Mouse (Mus musculus): ENCODE results near the gene Map3k1.

Map3k1 gene

DNA sequence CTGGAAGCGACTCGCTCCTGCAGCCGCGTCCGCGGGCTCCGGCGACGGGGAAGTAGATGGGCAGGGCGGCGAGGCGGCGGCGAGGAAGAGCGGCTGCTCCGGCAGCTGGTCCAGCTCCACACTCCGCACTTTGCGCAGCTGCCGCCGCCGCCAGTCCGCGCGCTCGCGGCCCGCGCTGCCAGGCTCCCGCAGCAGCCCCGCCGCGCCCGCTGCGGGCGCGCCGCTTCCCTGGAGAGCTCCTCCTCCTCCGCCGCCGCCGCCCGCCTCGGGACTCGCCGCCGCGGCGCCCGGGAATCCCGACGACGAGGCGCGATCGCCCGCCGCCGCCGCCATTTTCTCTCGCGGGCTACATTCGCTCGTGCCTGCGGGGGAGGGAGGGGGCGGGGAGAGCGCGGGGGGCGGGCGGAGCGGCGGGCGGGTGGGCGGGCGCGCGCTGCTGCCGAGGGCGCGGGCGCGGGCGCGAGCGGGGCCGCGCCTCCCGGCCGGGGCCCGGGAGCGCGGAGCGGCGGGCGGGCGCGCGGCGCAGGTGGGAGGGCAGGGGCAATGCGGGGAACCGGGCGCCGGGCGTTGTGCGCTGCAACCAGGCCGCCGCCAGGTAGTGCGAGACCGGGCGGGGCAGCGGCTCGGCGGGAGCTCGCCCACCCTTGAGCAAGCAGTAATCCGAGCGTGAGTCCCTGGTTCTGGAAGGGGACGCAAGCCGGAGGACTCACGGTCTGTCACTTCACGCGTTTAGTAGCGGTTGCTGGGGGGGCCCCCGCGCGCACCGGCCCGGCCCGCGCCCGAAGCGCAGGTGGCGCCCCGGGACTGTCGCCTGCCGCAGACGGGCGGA is at the start of gene Map3k1:
Map3k1 (minus strand) TSS at position 357 of the 829 bp plus-strand sequence.
- DNase-seq (ENCODE audit: low spot score in 2 of 2) = peak; percentile 55 to 60

DNA sequence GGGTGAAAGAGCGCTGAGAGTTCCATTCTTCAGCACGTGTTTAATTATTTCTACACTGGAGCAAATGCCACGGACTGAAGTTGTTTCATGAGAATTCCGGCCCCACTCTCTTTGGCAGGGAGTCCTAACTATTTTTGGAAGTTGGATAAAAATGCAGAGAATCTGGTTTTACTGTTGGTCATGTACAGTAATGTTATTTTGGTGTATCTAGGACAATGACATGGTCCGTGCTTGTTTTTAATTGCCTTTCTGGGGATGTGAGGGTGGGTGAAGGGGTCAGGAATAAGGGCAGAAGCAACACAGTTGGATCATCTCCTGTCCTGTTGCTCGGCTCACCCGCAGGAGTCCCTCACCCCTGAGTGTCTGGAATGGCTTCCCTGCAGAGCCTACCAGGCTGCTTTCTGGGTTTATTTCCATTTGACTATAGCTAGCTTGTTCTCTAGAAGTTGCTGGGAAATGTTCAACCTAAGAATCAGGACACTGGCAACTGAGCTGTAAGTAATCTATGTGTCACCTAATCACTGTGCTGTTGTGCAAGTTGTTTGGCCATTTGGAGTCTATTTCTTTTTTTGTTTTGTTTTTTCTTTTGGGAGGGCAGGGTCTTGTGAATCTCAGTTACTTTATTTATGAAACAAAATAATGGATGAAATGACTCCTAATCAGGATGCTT is 48.1 kb upstream of the Map3k1 start:
- DNase-seq (ENCODE audit: low spot score in 2 of 2) = no peak

DNA sequence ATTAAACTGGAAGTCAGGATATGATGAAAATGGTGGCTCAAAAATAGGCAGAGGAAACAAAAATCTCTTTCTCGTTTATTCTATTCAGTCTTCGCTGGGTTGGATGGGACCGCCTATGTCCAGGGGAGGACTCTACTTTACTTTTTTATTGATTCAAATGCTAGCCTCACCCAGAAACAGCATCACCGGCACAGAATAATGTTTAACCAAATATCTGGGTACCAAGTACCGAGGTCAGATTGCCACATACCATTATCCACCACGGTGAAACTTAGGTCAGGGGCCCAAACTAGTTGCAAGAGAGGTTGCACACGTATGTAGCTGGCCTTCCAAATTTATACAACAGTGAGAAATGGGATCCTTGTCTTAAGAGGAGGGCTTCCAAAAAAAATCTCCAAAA is 47.4 kb upstream of the Map3k1 start:
- DNase-seq (ENCODE audit: low spot score in 2 of 2) = no peak

DNA sequence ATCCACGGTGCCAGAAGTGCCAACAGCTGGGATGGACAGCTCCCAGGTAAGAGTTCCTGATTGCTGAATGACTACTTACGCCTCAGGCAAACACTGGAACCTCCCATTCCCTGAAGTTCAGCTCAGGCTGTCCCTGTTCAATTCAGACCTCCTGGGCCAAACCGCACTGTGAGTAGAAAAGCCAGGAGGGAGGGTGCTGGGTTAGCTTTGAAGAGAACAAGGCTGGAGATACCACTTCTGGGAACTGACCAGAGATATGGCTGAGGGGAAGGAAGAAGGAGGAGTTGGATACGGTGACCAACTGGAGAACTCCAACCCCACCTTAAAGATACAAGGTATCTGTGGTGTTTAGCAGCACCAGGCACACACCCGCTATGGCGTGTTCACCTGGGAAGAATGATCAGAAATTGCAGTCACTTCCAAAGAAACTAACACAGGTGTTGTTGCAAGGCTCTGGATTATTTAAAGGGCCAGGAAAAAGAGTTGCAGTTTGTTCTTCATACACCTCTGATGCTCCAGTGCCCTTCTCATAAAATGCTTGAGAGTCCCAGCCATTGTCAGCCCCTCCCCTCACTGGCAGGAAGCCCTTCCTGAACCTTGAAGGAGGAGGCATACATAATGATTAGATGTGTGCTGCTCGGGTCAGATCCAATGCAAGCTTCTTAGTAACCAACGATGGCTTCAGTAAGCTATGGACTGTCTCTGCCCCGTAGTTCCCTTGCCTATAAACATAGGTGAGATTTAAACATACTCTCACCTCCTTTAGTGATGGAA is 43.8 kb upstream of the Map3k1 start:
- DNase-seq (ENCODE audit: low spot score in 2 of 2) = no peak

DNA sequence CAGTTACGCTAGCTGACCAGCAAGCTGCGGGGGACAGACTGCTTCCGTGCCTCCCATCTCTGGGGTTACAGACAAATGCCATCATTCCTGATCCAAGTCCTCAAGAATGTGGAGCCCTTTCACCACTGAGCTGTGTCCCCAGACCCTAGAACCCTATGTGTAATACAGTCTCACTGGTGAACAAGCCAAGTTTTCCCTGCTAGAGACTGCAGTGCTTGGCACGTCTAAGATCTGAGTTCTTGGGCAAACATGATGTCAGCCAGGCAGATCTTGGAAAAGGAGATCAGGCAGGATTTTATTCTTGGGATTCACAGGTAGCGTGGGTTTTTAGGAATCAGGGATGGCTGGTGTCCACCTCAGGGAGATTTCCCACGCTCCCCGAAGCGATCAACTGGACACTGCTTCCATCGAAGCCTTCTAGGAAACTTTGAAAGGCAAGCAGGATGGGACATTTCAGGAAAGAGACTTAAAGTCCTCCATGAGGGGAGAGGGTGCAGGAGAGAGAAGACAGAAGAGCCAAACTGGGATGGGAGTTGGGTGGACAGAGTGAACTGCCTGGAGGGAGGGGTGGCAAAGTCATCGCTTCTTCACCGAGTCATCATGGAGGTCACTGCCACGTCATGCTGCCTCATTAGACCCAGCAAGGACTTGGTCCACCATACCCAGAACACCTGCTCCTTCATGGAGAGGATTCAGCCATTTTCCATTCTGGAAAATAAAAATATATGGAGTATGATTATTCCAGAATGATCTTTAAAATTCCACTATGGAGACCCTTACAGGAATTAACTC is 41.4 kb upstream of the Map3k1 start:
- no peak for DNase-seq (ENCODE audit: low spot score in 2 of 2)

DNA sequence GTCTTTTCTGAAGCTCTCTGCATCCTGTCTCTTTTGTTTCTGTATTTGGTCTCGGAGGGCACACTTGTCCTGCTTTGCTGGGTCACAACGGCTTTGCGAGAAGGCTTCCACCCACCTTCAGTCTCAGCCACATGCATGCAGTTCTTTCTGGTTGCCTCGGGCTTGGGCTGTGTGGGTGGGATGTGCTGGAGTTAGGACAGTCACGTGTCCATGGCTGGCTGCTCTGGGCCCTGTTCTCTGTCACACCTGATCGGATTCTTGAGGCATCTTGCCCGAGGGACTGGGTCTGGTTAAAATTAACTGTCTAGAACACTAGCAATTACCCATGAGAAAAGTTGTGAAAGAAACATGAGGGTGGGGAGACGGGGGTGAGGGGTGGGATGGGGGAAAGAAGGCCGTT is 36.7 kb upstream of the Map3k1 start:
- no peak for DNase-seq (ENCODE audit: low spot score in 2 of 2)

DNA sequence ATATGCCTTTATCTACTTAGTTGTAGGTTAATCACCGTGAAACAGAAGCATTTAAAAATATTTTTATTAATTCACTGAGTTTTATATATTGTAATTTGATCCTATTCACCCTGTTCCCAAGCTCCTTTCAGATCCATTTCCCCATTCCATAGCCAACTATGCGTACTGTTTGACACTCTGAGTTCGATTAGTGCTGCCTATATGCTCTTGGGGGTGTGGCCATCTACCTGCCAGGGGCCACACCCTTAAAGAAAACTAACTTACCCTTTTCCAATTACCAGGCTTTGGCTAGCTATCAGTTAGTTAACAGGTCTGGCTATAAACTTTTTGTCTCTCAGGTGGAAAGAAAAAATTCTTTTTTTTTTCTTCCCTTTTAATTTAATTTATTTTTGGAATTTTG is 35.5 kb upstream of the Map3k1 start:
- DNase-seq (ENCODE audit: low spot score in 2 of 2) = no peak

DNA sequence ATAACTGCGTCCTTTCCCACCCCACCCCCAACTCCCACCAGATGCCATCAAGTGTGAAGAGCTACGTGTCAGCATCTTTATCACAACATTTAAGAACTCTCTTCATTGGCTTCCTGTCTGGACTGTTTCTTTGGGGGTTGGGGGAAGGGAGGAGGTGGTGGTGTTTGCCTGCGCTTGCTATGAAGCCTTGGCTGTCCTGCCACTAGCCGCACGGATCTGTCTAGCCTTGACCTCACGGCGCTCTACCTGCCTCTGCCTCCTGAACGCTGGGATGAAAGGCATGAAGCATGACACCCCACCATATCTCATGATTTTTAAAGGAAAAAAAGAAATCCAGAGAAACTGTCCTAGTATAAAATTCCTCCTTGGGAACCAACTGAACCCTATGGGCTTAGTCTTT is 27.0 kb upstream of the Map3k1 start:
- no peak for DNase-seq (ENCODE audit: low spot score in 2 of 2)

DNA sequence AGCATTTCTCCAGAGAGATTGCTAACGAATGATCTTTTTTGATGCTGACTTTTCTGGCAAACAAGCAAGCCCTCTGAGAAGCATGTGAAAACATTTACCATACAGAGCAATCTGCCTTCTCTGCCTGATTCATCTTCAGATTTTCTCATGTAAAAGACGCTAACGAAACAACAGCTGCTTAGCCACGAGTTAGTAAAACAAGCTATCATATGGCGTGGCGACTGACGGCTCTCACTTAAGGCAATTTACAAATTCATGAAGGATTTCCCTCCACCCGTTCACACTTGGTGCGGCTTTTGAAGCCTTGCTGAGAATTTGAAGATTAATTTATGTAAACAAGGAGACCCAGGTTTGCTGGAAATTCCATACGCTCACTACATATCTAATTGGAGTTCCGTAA is 25.8 kb upstream of the Map3k1 start:
- no peak for DNase-seq (ENCODE audit: low spot score in 2 of 2)

DNA sequence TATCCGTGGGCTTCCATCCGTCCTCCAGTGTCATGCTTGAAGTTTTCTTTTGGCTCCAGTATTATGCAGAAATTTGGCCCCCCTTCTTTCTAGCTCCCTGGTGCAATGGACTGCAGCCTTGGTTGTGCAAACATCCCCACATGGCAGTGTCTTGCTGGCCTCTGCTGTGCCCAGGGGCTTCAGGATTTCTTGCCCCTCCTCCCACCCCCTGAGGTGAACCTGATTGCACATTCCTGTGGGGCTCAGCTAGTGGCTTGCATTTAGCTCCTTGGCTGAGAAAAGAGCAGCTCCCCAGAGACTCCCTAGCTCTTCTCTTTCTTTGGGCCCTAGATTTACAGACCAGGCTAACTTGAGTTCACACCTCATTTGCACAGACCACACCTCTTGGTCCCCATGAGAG is 20.7 kb upstream of the Map3k1 start:
- no peak for DNase-seq (ENCODE audit: low spot score in 2 of 2)

DNA sequence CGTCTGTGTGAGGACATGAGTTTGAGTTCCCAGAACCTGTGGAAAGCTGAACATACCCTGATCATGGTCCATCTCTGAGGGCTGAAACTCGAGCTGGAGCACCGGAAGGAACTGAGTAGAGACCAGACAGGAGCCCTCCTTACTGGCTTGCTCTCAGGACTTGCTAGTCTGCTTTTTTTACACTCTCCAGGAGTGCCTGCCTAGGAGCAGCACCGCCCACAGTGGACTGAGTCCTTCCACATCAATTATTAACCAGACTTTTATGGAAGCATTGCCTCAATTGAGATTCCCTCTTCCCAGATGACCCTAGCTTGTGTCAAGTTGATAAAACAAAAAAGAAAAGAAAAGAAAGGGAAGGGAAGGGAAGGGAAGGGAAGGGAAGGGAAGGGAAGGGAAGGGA is 18.7 kb upstream of the Map3k1 start:
- DNase-seq (ENCODE audit: low spot score in 2 of 2) = no peak

DNA sequence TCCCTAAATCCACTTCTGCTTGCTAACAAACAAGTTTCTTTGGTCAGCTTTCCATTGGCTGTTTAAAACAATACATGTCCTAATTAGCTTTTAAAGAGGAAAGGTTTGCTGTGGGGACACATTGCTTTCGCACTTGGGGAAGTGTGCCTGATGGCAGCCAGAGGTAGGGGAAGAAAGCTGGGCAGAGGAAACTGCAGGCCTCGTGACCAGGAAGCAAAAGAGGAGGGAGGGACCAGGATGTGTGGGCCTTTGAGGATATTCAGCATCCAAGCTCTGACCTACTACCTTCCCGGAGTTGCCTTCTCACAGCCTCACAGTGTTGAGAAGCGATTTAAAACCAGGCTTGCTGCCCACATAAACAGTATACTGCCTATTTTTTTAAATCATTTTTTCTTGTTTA is 15.4 kb upstream of the Map3k1 start:
- no peak for DNase-seq (ENCODE audit: low spot score in 2 of 2)

DNA sequence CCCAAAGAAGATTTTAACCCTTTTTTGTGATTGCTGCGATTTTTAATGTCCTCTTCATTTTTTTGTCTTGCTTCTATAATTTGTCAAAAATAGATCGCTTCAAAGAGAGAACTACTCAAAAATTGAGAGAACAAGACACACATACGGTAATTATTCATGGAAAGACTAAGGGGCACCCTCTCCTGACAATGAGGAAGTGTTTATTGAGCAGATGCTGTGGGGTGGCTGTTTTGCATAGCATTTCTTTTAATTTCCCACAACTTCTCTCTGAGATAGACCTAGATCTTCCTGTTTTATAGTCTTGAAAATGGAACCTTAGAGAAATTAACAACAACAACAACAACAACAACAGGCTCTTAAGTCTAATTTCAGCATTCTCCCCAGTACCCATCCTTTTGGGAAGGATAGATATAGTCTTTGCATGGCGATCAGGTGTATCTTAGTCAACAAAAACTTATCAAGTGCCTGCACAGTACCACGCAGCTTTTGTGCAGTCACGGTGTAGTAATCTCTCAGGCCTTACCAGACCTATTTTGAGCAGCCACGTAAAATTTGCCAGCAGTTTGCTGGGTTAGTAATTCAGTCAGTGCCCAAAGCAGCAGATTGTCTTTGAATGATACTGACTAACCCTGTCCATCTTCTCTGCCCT is 13.1 kb upstream of the Map3k1 start:
- DNase-seq (ENCODE audit: low spot score in 2 of 2) = no peak

DNA sequence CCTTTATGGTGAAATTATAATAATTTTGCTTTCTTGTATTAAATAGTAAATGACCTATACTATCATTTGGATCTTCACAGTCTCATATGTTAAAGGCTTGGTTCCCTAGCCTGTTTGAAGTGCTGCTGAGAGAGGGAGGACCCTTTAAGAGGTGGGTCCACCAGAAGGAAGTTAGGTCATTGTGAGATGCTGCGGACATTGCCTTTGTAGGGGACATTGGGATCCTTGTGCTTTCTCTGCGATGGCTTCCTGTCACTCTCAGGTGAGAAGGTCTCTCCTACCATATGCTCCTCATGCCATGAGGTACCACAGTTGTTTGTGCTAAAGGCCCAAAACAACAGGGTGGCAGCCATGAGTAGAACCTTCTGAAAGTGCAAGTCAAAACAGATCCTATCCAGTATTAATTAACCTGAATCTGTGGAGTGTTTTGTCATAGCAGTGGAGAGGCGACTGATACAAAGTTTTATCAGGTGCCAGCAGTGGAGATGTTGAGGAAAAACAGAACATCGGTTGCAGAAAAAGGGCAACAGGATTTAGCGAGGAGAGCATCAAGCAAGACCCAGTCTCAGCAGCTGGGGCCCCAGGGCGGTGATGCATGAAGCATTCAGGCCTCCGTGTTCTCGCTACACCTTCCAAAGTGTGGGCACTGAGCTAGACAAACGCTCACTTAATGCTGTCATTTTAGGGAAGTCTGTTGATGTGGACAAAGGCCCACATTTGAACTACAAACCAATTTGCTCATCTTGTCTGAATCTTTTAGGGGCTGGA is 11.0 kb upstream of the Map3k1 start:
- no peak for DNase-seq (ENCODE audit: low spot score in 2 of 2)

DNA sequence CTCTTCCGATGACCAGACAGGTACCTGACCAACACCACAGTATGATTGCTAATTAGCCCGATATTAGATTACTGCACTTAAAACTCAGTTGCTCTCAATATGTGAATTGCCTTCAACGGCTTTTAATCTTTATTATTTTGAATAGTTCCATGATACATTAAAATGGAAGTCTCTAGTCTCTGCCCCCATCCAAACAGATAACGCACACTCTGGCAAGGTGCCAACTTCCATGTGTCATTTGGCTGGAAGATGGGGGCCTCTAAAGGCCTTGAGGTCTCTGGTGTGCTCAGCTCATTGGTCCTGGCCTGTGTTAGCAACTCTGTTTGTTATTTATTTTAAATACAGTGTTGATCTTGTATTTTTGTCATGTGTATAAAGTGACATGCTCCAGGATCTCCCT is 10.3 kb upstream of the Map3k1 start:
- DNase-seq (ENCODE audit: low spot score in 2 of 2) = no peak

DNA sequence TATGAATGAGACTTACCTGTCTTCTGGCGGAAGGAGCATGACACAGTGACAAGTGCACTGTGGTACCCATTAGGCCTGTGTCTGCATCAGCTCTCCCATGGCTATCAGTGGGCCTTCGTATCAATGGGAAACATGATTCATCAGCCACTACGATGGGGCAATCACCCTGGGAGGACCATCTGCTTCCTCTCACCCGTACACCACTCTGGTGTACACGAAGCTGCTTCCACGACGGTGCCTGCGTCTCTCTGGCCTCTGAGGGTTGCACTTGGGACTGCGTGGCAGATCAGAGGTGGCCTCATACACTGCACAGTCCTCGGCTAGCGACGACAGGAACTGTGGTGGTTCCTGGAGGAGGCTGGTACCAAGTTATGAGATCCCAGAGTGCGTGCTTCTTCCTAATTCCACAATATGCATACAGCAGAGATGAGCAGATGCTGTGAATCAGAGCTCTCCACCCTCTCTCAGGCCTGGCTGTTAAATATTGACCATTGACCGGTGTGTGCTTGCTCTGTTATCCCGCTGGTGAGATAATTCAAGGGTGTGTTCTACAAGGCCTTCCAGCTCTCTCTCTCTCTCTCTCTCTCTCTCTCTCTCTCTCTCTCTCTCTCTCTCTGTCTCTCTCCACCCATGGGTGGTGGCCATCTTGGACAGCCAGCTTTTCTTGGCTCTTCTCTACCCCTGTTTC is 9.6 kb upstream of the Map3k1 start:
- no peak for DNase-seq (ENCODE audit: low spot score in 2 of 2)

DNA sequence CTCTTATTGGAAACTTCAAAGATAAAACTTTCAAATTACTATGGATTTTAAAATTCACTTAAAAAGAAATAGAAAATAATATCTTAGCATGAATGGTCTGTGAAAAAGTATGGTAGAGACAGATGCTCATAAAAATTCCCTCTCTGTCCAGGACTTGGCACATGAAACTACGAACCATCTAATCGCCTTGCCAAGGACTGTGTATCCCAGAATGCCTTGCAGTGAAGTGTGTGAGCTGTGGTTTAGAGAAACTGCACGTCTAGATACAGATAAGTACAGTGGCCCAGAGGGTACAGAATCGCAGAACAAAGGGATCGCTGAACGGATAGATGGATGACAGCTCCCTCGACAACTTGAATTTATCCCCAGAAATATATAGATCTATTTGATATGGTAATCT is 9.0 kb upstream of the Map3k1 start:
- no peak for DNase-seq (ENCODE audit: low spot score in 2 of 2)

DNA sequence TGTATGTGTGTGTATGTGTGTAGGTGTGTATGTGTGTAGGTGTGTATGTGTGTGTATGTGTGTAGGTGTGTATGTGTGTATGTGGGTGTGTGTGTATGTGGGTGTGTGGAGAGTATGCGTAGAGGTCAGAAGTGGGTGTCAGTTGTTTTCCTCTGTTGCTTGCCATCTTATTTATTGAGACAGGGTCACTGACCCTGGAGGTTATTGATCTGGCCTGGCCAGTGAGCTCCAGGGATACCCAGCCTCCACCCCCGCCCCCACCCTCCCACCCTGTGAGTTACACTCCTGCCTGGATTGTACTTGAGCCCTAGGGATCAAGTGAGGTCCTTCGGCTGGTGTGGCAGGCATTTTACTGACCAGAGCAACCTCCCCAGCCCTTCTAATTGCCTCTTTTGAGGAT is 7.6 kb upstream of the Map3k1 start:
- DNase-seq (ENCODE audit: low spot score in 2 of 2) = no peak

DNA sequence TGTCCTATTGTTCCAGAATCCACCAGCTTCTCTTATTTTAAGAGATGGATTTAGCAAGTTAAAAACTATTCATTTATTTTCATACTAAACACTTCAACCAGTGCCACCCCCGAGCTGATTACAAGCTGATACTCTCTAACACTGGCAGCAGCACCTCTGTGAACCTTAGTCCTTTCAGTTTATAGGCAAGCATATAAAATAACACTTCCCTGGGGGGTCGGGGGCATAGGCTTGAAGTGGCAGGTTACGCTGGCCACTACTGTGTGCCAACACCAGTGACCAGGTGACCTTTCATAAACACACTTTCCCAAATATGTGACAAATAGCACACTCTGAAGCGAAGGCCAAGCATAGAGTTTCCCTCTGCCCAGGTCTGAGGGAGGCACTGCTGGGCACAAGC is 6.7 kb upstream of the Map3k1 start:
- DNase-seq (ENCODE audit: low spot score in 2 of 2) = no peak

DNA sequence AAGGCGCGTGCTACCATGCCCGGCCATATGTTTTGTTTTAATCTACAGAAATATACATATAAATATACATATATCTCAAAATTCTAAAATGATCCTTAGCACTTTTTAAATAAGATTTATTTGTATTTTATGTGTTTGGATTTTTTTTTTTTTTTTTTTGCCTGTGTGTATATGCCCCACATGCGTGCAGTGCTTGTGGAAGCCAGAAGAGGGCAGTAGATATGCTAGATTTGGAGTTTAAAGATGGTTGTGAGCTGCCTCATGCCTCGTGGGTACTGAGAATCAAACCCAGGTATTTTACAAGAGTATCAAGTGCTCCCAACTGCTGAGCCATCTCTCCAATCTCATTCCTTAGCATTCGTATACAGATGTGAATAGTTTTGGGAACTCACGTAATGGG is 6.2 kb upstream of the Map3k1 start:
- no peak for DNase-seq (ENCODE audit: low spot score in 2 of 2)
